Mouse (Mus musculus): ENCODE results near the gene Ndufs1.

Gene Ndufs1

DNA sequence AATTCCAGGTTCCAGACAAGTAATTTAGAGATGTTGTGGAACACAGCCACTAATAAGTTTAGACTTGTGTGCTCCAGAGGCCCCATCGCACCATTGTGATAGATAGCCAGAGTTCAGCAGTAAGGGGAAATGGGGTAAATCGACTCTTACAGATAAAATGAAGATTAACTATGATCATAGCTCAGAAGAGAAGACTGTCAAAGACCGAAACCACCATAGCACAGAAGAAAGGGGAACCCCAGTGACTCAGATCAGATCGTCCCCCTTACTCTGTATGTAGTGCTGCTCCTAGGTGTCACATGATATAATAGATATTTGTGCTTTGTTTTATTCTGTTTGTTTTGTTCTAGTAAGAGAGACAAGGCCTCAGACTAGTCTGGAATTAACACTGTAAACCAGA, 57.0 kb downstream of the Ndufs1 start:
- in situ Hi-C loops (cut with MboI, MseI), result no loop called here

DNA sequence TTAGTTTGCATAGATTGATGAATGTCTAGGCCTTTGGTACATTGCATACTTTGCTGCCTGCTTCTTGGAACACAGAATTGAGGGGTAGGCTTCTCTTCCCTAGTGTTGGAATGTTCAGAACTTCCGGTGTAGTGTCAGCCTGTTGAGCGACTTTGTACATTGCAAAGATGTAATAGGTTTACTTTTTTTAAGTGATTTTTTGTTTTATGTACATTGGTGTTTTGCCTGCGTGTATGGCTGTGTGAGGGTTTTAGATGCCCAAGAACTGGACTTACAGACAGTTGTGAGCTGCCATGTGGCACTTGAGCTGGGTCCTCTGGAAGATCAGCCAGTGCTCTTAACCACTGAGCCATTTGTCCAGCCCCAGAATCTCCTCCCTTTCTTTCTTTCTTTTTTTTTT, 61.1 kb downstream of the Ndufs1 start:
- in situ Hi-C loops (cut with MboI, MseI), result no loop called here

DNA sequence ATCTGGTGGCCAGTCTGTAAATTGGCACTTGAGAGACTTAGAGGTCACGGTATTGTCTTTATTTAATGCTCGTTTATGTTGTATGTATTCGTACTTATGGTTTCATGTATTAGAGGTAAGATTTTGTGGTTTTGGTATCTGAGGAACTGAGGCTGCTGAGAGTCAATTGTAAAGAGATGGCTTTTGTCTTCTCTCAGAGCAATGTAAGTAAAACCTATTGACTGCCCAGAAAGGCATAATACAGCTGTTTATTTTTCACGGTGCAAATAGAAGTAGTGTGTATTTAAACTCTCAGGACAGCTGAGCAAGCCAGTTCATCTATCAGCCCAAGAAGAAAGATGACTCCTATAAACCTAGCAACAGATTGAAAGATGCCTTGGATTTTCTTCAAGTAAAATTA, 61.5 kb downstream of the Ndufs1 start:
- in situ Hi-C loops (cut with MboI, MseI), result no loop called here

GRCm38 (mm10) chr1:63114136-63114781, 62.4 kb downstream of the Ndufs1 start, which contains the start of gene Ino80d:
Gene Ino80d, minus strand, starts transcription at chr1:63114667.
- in situ Hi-C loops (cut with MboI, MseI), result loop anchor here (5.0 kb wide), 1 partner anchor 68 kb away; no protein-coding TSS in a partner anchor

GRCm38 (mm10) chr1:63113274-63114135, 63.1 kb downstream of the Ndufs1 start:
- in situ Hi-C loops (cut with MboI, MseI), result loop anchor here (5.0 kb wide), 1 partner anchor 69 kb away; no protein-coding TSS in a partner anchor

DNA sequence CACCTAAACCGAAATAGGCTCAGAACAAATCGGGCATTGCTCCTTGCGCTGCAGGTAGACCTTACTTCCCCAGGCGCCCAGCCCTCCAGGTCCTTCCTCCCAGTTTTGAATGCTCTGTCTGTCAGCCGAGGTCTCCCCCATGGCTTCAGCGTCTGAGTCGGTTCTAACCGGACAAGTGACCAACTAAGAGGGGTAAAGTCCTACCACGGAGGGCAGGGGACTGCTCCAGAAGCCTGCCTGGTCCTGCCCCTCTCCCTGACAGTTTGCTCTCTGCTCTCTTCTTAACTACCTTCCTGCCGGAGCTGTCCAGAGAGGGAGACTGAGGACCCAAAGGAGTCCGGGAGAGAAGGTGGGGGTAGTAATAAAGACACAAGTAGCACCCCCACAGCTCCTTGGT, 63.8 kb downstream of the Ndufs1 start:
- in situ Hi-C loops (cut with MboI, MseI), result loop anchor here (5.0 kb wide), 1 partner anchor 69 kb away; no protein-coding TSS in a partner anchor

DNA sequence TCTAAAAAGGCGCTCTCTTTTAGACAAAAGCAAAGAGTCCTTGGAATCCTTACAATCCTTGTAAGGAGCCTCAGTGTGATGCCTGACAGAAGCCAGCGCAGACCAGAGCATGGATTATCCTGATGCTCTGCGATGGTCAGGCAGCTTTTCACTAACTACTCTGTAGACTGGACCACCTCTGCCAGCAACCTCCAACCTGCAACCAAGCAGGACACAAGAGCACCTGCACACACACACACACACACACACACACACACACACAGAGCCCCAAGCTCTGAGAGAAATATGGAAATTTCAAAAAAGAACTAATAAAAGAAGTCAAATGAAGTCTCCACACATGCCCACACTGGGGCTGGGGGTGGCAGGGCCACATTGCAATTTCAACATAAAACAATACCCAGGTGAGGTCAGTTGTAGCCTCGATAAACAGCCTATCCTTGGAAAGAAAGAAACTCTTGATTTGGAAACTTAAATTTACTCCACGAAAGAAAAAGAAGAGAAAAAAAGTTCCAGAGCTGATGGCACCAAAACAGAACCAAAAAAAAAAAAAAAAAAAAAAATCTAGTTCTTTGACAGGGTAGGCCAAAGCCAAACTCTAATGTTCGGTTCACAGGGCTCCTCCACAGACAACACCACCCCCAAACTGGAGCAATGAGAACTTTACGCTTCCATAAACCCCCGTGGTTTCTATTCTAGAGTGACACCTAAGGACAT, 64.3 kb downstream of the Ndufs1 start:
- in situ Hi-C loops (cut with MboI, MseI), result loop anchor here (5.0 kb wide), 1 partner anchor 70 kb away; no protein-coding TSS in a partner anchor

GRCm38 (mm10) chr1:63110536-63111285, 65.9 kb downstream of the Ndufs1 start:
- in situ Hi-C loops (cut with MboI, MseI), result loop anchor here (5.0 kb wide), 1 partner anchor 72 kb away; no protein-coding TSS in a partner anchor

GRCm38 (mm10) chr1:63107614-63108327, 68.9 kb downstream of the Ndufs1 start:
- in situ Hi-C loops (cut with MboI, MseI), result no loop called here

GRCm38 (mm10) chr1:63102758-63103451, 73.7 kb downstream of the Ndufs1 start:
- in situ Hi-C loops (cut with MboI, MseI), result no loop called here

GRCm38 (mm10) chr1:63100196-63100595, 76.4 kb downstream of the Ndufs1 start:
- in situ Hi-C loops (cut with MboI, MseI), result no loop called here

DNA sequence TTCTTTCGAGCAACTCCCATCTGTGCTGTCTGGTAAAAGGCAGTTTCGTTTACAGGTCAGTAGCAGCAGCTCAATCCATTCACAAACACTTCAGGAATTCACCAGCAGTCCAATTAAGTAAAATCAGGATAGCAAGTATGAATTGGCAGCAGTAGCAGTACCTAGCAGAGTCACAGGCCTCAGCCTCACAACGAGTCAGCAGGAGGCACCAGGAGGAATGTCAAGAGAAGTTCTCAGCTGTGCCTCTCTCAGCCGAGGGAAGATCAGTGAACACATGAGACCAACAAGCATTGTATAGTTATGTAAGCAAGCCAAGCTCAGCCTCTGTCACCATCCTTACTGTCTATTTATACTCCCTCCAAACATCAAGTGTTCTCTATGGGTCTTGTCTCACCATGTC, 77.8 kb downstream of the Ndufs1 start:
- in situ Hi-C loops (cut with MboI, MseI), result loop anchor here (5.0 kb wide), 1 partner anchor 42 kb away; no protein-coding TSS in a partner anchor

GRCm38 (mm10) chr1:63096071-63096470, 80.6 kb downstream of the Ndufs1 start:
- in situ Hi-C loops (cut with MboI, MseI), result loop anchor here (5.0 kb wide), 1 partner anchor 39 kb away; no protein-coding TSS in a partner anchor

Measured in regulatory T cell (primary cell).